Mouse (Mus musculus) testis, adult 2 months (tissue): Measurements from ENCODE around the gene Glyr1. TPM values are rescaled to one million over a fixed set of nuclear protein-coding genes. Genes with fewer than 3 reads are reported as not detected.
A peak's percentile ranks its signal among the peaks of the same experiment; 100 is the strongest.

ENCODE experiments used
- H3K27ac ChIP-seq: fragments of 200-500 bp; 2 replicates; pipeline ENCODE4 v1.5.1; 2012; ENCODE audit warnings: low read depth, low read length; ENCODE audit not compliant: control insufficient read depth, insufficient read depth
- H3K27me3 ChIP-seq: fragments of 200-500 bp; 2 replicates; pipeline ENCODE4 v1.6.1; 2012; ENCODE audit warnings: mild to moderate bottlenecking, low read length, moderate library complexity; ENCODE audit not compliant: control insufficient read depth, insufficient read depth
- H3K36me3 ChIP-seq: fragments of 200-500 bp; 2 replicates; pipeline ENCODE4 v1.6.1; 2012; ENCODE audit warnings: mild to moderate bottlenecking, low read length; ENCODE audit not compliant: control insufficient read depth, insufficient read depth
- H3K4me1 ChIP-seq: fragments of 200-500 bp; 2 replicates; pipeline ENCODE4 v1.6.1; 2012; ENCODE audit warnings: low read length; ENCODE audit not compliant: control insufficient read depth, insufficient read depth
- H3K4me3 ChIP-seq: fragments of 200-500 bp; 2 replicates; pipeline ENCODE4 v1.5.1; 2012; ENCODE audit warnings: low read depth, mild to moderate bottlenecking, low read length, moderate library complexity, mixed read lengths; ENCODE audit not compliant: control insufficient read depth
- CTCF ChIP-seq: fragments of 200-500 bp; IDR thresholded peaks from 2 replicates; pipeline ENCODE4 v1.5.1; 2012; ENCODE audit warnings: low read depth, mild to moderate bottlenecking, inconsistent platforms, low read length, moderate library complexity; ENCODE audit not compliant: control insufficient read depth, insufficient read depth, insufficient replicate concordance
- POLR2A ChIP-seq: fragments of 200-500 bp; IDR thresholded peaks from 2 replicates; pipeline ENCODE4 v1.6.1; 2012; ENCODE audit warnings: low read depth, mild to moderate bottlenecking, inconsistent platforms, low read length, moderate library complexity; ENCODE audit not compliant: control insufficient read depth
- polyA plus RNA-seq: library from polyadenylated mRNA; depleted of rRNA; stranded (reverse); fragments of >200 nt; gene quantifications from 2 replicates; pipeline ENCODE4 v1.2.3, GENCODE M21; 2012

Gene Glyr1
- polyA plus RNA-seq, 1 experiment: 45.3 TPM

DNA sequence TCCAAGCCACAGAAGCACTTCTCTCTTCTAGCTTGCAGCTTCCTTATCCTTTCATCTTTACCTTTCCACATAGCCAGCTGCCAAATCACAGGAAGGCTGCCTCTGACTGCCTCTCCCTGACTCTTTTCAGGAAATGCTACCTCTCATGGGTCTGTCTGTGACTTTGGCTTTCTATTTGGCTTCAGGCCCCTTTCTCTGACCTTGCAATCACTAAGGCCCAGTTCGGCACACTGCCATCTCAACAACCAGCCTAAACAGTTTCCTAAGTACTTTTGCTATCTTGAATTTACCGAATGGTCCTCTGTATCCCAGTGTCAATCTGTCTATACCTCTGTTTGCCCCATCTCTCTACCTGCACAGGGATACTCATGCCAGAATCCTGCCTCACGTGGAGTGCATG, 14.1 kb downstream of the Glyr1 start:
- no peak overlapping the region for H3K4me3 ChIP-seq
- H3K36me3 ChIP-seq: peaks cover 7% of the 10 kb centered on the region
- H3K27me3 ChIP-seq: no peaks in the 10 kb centered on the region
- H3K4me1 ChIP-seq: no peaks in the 10 kb centered on the region
- no peak for TF ChIP-seq POLR2A
- TF ChIP-seq CTCF: no peak
- no peak overlapping the region for H3K27ac ChIP-seq

DNA sequence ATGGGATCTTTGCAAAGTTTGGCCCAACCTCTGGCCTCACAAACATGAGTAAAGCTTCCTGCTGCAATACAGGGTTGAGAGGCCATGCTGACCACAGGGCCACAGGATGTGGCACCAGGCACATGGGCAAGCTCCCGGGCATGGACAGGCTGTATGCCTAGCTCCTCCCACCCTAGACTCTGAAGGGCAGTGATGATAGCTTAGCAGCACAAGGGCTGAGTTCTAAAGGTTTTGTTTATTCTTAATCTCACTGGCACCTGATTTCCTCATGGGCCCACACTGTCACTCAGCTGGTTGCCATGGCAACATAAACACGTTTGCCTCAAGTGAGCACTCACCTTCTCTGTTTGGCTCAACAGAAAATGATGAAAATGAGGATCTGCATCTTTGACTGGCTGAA, 19.8 kb downstream of the Glyr1 start:
- Histone ChIP-seq H3K36me3 (peaks cover 11% of the 10 kb centered on the region), H3K27ac (no peak overlapping the region), H3K4me1 (no peaks in the 10 kb centered on the region), H3K27me3 (no peaks in the 10 kb centered on the region), H3K4me3 (no peak overlapping the region)
- TF ChIP-seq POLR2A: no peak
- no peak for TF ChIP-seq CTCF

DNA sequence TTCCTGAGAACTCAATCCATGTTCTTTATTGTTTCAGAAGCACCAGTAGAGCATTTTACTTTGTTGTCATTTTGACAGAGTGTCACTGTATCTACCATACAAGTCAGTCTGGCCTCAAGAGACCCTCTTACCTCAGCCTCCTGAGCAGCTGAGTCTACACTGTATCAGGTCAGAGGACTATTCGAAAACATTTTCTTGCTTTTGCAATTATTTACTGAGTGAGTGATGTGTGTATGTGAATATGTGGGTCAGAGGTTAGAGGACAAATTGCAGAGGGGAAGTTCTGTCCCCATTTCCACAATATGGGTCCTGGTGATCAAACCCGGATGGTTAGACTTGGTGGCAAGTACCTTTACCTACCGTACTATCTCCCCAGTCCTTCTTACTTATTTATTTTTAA, 25.6 kb downstream of the Glyr1 start:
- no peak for TF ChIP-seq POLR2A
- Histone ChIP-seq H3K27me3 (no peaks in the 10 kb centered on the region), H3K36me3 (peaks cover 12% of the 10 kb centered on the region), H3K4me3 (no peak overlapping the region), H3K27ac (no peak overlapping the region), H3K4me1 (no peaks in the 10 kb centered on the region)

DNA sequence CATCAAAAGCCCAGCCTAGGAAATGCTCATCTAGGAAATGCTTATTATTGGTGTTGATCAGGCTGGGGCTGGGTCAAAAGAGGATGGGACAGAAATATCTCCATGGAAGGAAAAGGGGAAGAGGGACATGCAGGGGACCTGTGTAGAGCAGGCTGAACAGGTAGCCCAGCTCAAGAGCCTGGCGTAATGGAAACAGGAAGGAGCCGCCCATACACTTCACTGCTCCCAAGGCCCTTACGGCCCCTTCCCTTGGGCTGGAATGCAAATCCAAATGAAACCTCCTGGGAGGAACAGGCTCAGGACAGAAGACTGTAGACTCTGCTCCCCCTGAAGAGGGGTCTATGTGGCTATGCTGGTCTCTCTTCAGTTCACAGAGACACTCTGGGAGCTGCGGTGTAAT, 35.1 kb downstream of the Glyr1 start:
- H3K4me3 ChIP-seq: no peak overlapping the region
- TF ChIP-seq CTCF (no peak), POLR2A (no peak)
- H3K27me3 ChIP-seq: no peaks in the 10 kb centered on the region
- no peak overlapping the region for H3K27ac ChIP-seq
- peaks cover 3% of the 10 kb centered on the region for H3K36me3 ChIP-seq
- H3K4me1 ChIP-seq: peaks cover 5% of the 10 kb centered on the region

DNA sequence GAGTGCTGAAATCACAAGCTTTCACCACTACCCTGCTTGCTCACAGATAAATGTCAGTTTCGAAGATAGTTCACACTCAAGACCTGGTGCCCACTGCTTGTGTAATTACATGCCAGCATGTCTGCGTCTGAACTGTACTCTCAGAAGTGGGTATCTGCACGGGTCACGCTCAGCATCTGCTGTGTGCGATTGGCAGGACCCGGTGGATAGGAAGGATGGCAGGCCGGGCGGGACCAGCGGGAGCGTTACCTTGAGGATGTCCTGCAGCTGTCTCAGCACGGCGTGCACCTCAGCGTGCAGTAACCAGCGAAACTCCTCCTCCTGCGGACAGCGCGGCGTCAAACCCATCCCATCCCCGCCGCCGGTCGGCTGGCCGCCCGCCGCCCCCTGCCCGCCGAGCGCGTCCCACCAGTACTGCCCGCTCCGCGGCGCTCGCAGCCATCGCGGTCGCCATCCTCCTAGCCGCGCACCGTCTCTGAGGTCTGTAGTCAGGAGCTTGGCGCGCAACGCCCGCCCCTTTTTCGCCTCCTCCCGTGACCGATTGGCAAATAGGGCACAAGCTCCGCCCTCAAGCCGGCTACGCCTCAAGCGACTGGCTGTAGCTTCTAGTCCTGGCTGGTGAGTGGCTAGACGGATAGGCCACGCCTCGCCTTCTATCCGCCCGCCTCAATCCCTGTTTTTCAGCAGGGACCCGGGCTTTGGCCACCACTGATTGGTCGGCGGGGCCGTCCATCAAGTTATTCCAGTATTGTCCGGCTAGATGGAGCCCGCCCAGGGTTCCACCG, 36.4 kb downstream of the Glyr1 start, which contains the start of gene Rogdi:
Rogdi (minus strand) TSS at position 500 of the 785 bp plus-strand sequence.
- H3K27ac ChIP-seq: peak within 1 kb of the TSS; percentile 82
- H3K36me3 ChIP-seq: peaks cover 3% of the 10 kb centered on the region
- no peaks in the 10 kb centered on the region for H3K27me3 ChIP-seq
- peaks cover 5% of the 10 kb centered on the region for H3K4me1 ChIP-seq
- H3K4me3 ChIP-seq: peak within 1 kb of the TSS; percentile 98
- TF ChIP-seq CTCF: no peak
- peak; percentile 80 for TF ChIP-seq POLR2A

DNA sequence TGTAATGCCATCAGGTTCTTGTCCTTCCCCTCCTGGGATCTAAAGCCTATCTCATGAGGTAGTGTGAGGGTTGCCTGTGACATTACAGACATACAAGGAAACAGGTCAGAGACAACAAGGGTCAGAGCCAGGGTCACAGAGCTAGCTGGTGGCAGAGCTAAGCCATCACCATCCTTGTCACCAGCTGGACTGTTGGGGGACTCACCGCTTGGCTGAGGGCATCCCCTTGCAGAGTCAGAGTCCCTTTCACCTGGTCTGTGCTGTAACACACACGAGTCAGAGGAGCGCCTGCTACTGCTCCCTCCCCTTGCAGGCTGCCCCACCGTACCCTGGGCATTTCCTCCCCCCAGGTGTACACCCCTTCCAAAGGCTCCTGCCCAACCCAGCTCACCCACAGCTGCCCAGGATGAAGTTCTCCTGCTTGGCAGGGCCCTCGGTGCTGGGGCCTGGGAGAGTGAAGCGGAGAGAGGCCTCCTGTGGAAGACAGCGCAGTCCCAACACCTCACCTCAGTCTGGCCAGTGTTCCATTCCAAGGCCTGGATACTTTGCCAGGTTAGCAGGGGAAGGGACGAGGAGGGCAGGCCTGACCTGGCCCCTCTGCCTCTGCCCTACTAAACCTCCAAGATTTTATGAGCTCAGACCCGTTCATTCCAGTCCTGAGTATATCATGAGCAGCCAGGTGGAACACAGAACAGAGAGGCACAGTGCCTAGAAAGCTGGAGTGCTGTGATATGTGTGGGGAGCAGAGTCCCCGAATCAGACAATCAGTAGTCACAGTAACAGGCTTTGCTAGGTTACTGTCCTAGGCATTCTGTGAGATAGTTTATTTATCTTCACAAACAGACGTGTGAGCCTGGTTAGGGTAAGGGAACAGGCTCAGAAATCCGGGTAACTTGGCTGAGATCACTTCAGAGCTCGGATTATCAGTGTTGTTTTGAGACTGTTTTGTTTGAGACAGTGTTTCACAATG, 37.3 kb downstream of the Glyr1 start:
- Histone ChIP-seq H3K36me3 (peaks cover 3% of the 10 kb centered on the region), H3K27ac (peak overlapping the region; percentile 82), H3K27me3 (no peaks in the 10 kb centered on the region), H3K4me3 (peak overlapping the region; percentile 98), H3K4me1 (peaks cover 13% of the 10 kb centered on the region)
- TF ChIP-seq CTCF: no peak
- TF ChIP-seq POLR2A: no peak

DNA sequence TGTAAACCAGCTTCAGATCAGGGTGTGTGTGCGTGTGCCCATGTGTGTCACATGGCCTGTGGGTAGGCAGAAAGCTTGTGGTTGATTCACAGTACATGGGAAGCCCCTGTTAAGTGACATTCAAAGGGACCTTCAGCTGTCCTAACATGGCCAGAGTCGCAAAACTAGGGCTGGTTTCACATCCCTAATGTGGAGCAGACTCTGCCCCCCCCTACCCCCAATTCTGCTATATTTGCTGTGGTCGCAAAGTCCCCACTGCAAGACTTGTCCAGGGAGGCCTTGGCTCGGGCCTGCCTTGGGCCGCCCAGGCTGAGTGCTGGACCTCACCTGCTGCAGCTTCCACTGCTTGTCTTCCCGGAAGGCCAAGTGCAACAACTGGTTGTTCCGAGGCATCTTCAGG, 38.4 kb downstream of the Glyr1 start:
- TF ChIP-seq POLR2A (no peak), CTCF (no peak)
- H3K27me3 ChIP-seq: no peaks in the 10 kb centered on the region

More for the DNA sequence above, 38.4 kb downstream of the Glyr1 start:
- Histone ChIP-seq H3K4me3 (peak overlapping the region; percentile 98), H3K4me1 (peaks cover 17% of the 10 kb centered on the region), H3K36me3 (no peaks in the 10 kb centered on the region; the same call in 1 of the 2 replicates), H3K27ac (no peak overlapping the region)
